Mouse (Mus musculus) liver, embryonic 14.5 days (tissue): ENCODE data around the gene Aoc1. TPM values are rescaled to one million over a fixed set of nuclear protein-coding genes. Genes with fewer than 3 reads are reported as not detected.

Experiments used
- ATAC-seq: fragments of 200-750 bp; cut with Nextera tagmentation; 2 replicates; pipeline ENCODE4 v1.8.0; 2017; ENCODE audit warnings: moderate number of reproducible peaks, mild to moderate bottlenecking, moderate library complexity; ENCODE audit not compliant: insufficient read depth
- DNase-seq, 3 experiments: peaks; one replicate each; pipeline ENCODE4 v3.0.0-alpha.2; 2012 to 2013; ENCODE audit warnings: low read depth in 3 of 3, low spot score in 3 of 3
- H3K27ac ChIP-seq: fragments of 300-500 bp; sonication (generic); 2 replicates; pipeline ENCODE4 v1.5.1; 2014; ENCODE audit warnings: moderate library complexity, mild to moderate bottlenecking, control low read depth, inconsistent platforms
- H3K27me3 ChIP-seq: fragments of 300-500 bp; sonication (generic); 2 replicates; pipeline ENCODE4 v1.6.1; 2014; ENCODE audit warnings: mild to moderate bottlenecking, low read length, moderate library complexity; ENCODE audit not compliant: control insufficient read depth, insufficient read depth
- H3K36me3 ChIP-seq: fragments of 300-500 bp; sonication (generic); replicated peaks from 2 replicates; pipeline ENCODE4 v1.6.1; 2014; ENCODE audit warnings: low read depth; ENCODE audit not compliant: control insufficient read depth, insufficient read depth
- H3K4me1 ChIP-seq, 2 experiments: fragments of 200-500 bp in 1 of 2; fragments of 300-500 bp in 1 of 2; sonication (generic) in 1 of 2; replicated peaks; 2 replicates each; pipeline ENCODE4 v1.6.1; 2012 to 2014; ENCODE audit warnings: antibody characterized with exemption in 1 of 2, inconsistent platforms in 1 of 2, low read length in 1 of 2; ENCODE audit not compliant: control insufficient read depth in 2 of 2, insufficient read depth in 2 of 2
- H3K4me2 ChIP-seq: fragments of 300-500 bp; sonication (generic); 2 replicates; pipeline ENCODE4 v1.6.1; 2014; ENCODE audit warnings: low read depth, mild to moderate bottlenecking, control low read depth, moderate library complexity
- H3K4me3 ChIP-seq, 2 experiments: fragments of 200-500 bp in 1 of 2; fragments of 300-500 bp in 1 of 2; sonication (generic) in 1 of 2; 2 replicates each; pipeline ENCODE4 v1.5.1; 2012 to 2014; ENCODE audit warnings: low read depth in 2 of 2, low read length in 2 of 2, mild to moderate bottlenecking in 2 of 2, control low read depth in 1 of 2, inconsistent platforms in 1 of 2, moderate library complexity in 1 of 2; ENCODE audit not compliant: insufficient read depth in 1 of 2
- H3K9ac ChIP-seq: fragments of 300-500 bp; sonication (generic); replicated peaks from 2 replicates; pipeline ENCODE4 v1.6.1; 2014; ENCODE audit warnings: mild to moderate bottlenecking, control low read depth, moderate library complexity
- H3K9me3 ChIP-seq: fragments of 300-500 bp; sonication (generic); 2 replicates; pipeline ENCODE4 v1.6.1; 2016; ENCODE audit warnings: low read length, mixed read lengths; ENCODE audit not compliant: control insufficient read depth
- CTCF ChIP-seq: IDR thresholded peaks from 2 replicates; pipeline ENCODE4 v1.5.1; 2016; ENCODE audit warnings: antibody characterized with exemption, low read depth, control low read depth
- EP300 ChIP-seq: IDR thresholded peaks from 2 replicates; pipeline ENCODE4 v1.6.1; 2016; ENCODE audit warnings: antibody characterized with exemption, low read depth
- WGBS: fragments of 180-500 bp; shearing (Covaris S2); extraction: QIAGEN DNeasy Blood & Tissue Kit; methylation state at CpG from one replicate; pipeline ENCODE4 v1.1.7; 2014; ENCODE audit not compliant: insufficient replicate concordance; 5-methylcytosine and 5-hydroxymethylcytosine counted together
- polyA plus RNA-seq, 2 experiments: library from polyadenylated mRNA; depleted of rRNA in 1 of 2; stranded (reverse) in 1 of 2; unstranded in 1 of 2; fragments of >200 nt; fragmentation: Nextera tagmentation in 1 of 2; extraction: Ambion mirVana in 1 of 2; gene quantifications; 2 replicates each; pipeline versions ENCODE4 v1.2.1 to v1.2.3; 2012 to 2014

Gene Aoc1
- polyA plus RNA-seq, 2 experiments = not detected

GRCm38 (mm10) chr6:48869774-48870173 is 2.9 kb upstream of the Aoc1 start:
- ATAC-seq = no peak
- 59% methylated on average over 2 of the region's 2 CpGs for WGBS
- H3K4me3 ChIP-seq = no peak overlapping the region
- no peak for DNase-seq
- TF ChIP-seq EP300 (no peak), CTCF (no peak)
- H3K36me3 ChIP-seq = no peaks in the 10 kb centered on the region
- no peak overlapping the region for H3K27ac ChIP-seq
- no peak overlapping the region for H3K9ac ChIP-seq
- H3K4me1 ChIP-seq = no peaks in the 10 kb centered on the region
- no peaks in the 10 kb centered on the region for H3K27me3 ChIP-seq
- no peaks in the 10 kb centered on the region for H3K9me3 ChIP-seq
- H3K4me2 ChIP-seq = no peak overlapping the region

- H3K27ac ChIP-seq = no peak overlapping the region
These were observed 1.9 kb downstream of the Aoc1 start for GRCm38 (mm10) chr6:48874576-48874975.

DNA sequence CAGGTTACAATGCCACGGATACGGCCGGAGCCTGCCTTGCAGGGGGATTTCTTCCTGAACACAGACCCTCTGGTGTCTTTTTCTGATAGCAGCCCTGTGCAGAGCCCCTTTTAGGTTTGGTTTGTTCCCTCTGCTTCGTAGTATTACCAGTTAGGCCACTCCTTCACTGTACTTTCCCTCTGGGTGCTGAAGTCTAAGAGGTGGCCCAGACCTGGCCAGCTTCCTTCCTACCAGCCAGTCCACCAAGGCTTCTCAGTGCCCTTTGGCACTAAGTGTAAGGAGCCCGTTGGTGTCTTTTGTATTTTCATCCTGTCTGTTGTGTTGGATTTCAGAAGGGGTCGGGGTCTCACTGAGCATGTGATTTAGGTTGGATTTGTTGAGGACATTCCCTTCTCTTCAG is 2.8 kb downstream of the Aoc1 start:
- TF ChIP-seq CTCF = no peak
- TF ChIP-seq EP300 = no peak
- Histone ChIP-seq H3K27me3 (no peaks in the 10 kb centered on the region), H3K4me2 (no peak overlapping the region), H3K9me3 (no peaks in the 10 kb centered on the region), H3K4me3 (no peak overlapping the region), H3K27ac (no peak overlapping the region), H3K9ac (no peak overlapping the region), H3K36me3 (no peaks in the 10 kb centered on the region), H3K4me1 (no peaks in the 10 kb centered on the region)
- no peak for DNase-seq
- WGBS = 67% methylated on average over 6 of the region's 6 CpGs
- no peak for ATAC-seq

More at GRCm38 (mm10) chr6:48874576-48874975, 1.9 kb downstream of the Aoc1 start:
- DNase-seq (no peak), ATAC-seq (no peak)
- 42% methylated on average over 4 of the region's 4 CpGs for WGBS
- H3K4me1 ChIP-seq = no peaks in the 10 kb centered on the region
- no peaks in the 10 kb centered on the region for H3K9me3 ChIP-seq
- no peak overlapping the region for H3K9ac ChIP-seq
- no peaks in the 10 kb centered on the region for H3K36me3 ChIP-seq
- H3K4me2 ChIP-seq = no peak overlapping the region
- no peak overlapping the region for H3K4me3 ChIP-seq
- TF ChIP-seq CTCF (no peak), EP300 (no peak)
- no peaks in the 10 kb centered on the region for H3K27me3 ChIP-seq

DNA sequence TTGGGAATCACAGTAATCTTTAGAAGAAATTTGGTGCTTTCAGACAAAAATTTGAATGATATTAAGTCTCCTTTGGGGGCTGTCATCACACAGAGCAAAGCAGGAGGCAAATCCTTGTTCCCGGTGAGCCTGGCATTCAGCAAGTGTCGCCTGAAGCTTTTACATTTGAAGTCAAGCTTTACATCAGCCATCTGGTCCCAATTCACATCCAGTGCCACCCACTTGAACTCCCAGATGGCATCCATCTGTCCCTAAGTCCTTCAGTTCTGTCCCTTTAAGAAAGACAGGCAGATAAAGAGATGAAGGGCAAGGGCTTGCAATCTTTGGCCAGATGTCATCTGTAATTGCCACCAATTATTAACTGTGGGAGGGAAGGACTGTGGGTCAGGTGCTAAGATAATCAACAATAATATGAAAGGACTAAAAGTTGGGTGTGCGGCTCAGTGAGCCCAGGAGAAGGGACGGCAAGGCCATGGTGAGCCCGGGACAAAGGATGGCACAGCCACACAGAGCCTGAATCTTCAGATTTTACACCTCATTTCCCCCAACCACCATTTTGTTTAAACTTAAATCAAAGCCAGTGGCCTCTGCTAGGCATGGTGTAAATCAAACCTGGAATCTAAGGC is 3.9 kb downstream of the Aoc1 start:
- no peak for ATAC-seq

DNA sequence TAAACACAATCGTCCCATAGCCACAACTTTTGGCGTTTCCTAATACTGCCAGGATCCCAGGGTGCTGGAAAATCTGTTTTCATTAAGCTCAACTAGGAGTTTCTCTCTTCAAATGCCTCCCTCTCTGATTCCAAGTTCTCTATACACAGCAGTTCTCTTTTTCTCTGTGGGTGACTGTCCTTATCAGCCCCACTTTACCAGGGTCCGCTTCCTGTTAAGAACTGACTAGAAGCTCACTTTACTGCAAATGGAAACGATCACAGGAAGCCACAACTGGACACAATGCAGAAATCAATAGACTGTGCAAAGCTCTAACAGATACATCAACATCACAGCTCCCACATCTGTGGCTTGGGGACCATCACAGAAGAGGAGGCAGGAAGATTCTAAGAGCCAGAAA is 21.5 kb downstream of the Aoc1 start:
- DNase-seq (no peak), ATAC-seq (no peak)
- no peaks in the 10 kb centered on the region; a peak in 1 of 4 replicates for H3K4me1 ChIP-seq
- H3K4me3 ChIP-seq = no peak overlapping the region
- H3K27ac ChIP-seq = no peak overlapping the region
- TF ChIP-seq CTCF (no peak), EP300 (no peak)
- no peaks in the 10 kb centered on the region for H3K27me3 ChIP-seq
- H3K36me3 ChIP-seq = no peaks in the 10 kb centered on the region
- no peak overlapping the region for H3K4me2 ChIP-seq
- H3K9me3 ChIP-seq = no peaks in the 10 kb centered on the region
- WGBS = 12% methylated on average over 4 of the region's 4 CpGs
- H3K9ac ChIP-seq = no peak overlapping the region

More for the DNA sequence above, 3.9 kb downstream of the Aoc1 start:
- Histone ChIP-seq H3K9me3 (no peaks in the 10 kb centered on the region), H3K4me1 (no peaks in the 10 kb centered on the region), H3K4me3 (no peak overlapping the region), H3K9ac (no peak overlapping the region), H3K36me3 (no peaks in the 10 kb centered on the region), H3K27ac (no peak overlapping the region), H3K27me3 (no peaks in the 10 kb centered on the region), H3K4me2 (no peak overlapping the region)
- TF ChIP-seq CTCF = no peak
- TF ChIP-seq EP300 = no peak
- 71% methylated on average over 5 of the region's 5 CpGs for WGBS
- DNase-seq = no peak
